Mouse (Mus musculus) heart, adult 11 months (tissue): Measurements from ENCODE around the gene Cyp1a2.

Experiments
- DNase-seq: peaks from one replicate; pipeline ENCODE4 v3.0.0; 2022

The Cyp1a2 gene

DNA sequence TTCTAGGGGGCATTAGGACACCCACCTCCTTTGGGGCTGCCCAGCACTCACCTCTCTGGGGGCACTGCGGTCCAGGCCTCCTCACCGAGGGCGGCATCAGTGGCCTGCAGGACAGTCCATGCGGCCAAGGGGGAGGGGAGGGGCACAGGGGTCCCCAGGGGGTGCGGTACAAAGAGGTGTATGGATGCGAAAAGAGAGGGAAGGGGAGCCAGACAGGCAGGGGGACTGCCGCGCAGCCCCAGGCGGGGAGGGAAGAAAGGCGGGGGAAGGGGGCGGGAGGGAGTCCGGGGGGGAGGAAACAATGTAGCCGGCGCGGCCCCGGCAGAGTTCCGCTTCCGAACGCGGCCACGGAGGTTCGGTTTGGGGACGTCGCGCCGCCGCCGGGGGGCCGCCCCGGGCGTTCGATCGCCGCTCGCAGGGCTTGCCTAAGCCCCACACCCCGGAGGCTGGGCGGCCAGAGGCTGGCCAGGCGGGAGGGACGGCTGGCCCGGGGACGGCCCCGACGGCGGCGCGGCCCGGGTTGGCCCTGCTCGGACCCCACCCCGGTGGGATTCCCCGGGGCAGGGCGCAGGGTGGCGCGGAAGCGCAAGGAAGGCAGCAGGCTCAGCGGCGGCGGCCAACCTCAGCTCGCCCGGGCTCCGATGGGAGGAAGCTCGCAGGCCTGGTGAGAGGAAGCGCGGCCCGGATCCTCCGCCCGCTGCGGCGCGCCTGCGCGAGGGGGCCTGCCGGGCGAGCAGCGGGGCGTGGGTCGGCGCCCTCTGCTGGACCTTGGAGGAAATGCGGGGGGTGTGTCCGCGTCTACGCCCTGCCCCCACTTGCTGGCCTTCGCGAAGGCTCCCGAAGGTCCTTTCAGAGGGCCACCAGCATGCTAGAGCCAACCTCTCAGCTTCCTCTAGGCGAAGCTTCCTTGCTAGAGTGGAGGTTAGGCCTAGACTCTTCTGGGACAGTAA is 38.3 kb downstream of the Cyp1a2 start:
- peak; percentile 100 for DNase-seq

GRCm38 (mm10) chr9:57644442-57644943 is 39.0 kb downstream of the Cyp1a2 start:
- DNase-seq: peak; percentile 94

- DNase-seq: peak; percentile 94
Observed at GRCm38 (mm10) chr9:57643856-57644180, 39.7 kb downstream of the Cyp1a2 start.

- peak; percentile 93 for DNase-seq
Observed at GRCm38 (mm10) chr9:57643169-57643855, 40.2 kb downstream of the Cyp1a2 start.

- DNase-seq: peak; percentile 89
Observed at GRCm38 (mm10) chr9:57641775-57642550, 41.5 kb downstream of the Cyp1a2 start.

GRCm38 (mm10) chr9:57641022-57641421 is 42.5 kb downstream of the Cyp1a2 start:
- DNase-seq: peak; percentile 96

DNA sequence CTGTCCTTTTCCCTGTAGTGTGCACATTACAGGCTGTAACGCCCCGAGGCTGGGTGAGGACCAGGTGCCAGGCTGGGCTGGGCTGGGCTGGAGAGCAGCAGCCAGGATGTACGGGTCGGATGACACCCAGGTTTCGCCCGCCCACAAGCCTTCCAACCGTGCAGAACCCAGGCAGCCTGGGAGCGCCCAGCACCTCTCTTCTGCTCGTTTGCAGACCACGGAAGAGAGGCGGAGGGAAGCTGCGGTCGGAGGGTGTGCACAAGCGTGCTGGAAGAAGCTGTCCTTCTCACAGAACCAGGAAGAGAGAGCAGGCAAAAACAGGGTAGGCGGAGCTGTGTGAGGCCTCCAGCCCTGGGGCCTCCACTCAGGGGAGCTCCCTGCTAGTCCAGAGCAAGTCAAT is 43.1 kb downstream of the Cyp1a2 start:
- DNase-seq: peak; percentile 99

GRCm38 (mm10) chr9:57639661-57640328 is 43.7 kb downstream of the Cyp1a2 start:
- peak; percentile 90 for DNase-seq

DNA sequence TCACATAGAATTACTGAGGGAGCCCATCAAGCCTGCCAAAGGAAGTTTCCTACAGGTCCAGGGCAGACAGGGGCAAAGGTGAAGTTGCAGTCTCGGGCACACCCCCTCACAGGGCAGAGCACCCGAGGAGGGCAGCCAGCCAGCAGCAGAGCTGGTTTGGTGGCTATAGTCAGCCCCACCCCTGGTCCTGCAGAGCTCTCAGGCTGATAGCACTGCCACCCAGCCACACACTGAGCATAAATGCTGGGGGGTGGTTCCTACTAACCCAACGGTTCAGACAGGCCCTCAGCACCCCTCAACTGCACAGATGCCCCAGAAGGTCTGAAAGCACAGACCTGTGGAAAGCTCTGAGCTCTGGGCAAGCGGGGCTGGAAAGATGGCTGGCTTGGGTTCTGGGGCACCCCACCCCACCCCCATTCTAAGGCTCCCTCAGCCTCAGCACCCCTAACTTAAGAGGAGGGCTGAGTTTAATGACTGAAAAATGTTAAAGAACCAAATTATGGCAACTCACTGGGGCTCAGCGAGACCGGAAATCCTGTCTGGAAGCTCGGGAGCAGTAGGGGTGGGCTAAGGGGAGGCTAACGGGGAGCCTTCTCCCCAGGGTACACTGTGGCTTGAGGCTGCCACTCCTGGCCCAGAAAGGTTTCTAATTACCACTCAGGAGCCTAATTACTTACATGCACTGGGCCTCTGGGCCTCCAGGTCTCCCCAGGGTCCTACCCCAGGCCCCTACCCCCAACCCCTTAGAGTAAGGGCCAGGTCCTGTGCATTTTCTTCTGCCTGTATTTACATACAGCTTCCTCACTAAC is 44.6 kb downstream of the Cyp1a2 start:
- peak; percentile 96 for DNase-seq

DNA sequence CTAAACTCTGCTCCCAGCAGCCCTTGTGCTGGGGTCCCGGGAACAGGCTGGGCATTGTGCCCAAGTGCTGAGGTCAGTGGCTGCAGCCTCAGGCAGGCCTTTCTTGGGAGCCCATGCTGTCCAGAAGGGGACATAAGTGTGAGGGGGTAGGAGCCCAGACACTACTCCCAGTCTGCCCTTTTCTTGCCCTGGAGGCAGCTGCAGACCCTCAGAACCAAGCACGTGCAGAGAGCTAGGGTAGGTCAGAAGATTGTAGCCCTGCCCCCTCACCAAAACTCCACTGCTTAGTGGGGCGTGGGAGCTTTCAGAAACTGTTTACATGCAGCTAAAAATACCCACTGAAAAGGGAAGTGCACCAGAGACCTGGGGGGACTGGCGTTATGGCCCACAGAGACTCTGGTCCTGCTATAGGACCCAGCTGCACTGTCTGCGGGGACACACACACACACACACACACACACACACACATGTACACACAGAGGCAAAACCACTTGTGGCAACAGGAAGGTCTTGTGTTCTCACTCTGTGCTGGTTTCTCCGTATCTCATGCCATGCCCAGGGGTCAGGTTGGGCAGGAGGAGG is 45.7 kb downstream of the Cyp1a2 start:
- peak; percentile 98 for DNase-seq

- DNase-seq: no peak
Observed at GRCm38 (mm10) chr9:57637272-57637671, 46.2 kb downstream of the Cyp1a2 start.

GRCm38 (mm10) chr9:57633481-57634024 is 50.0 kb downstream of the Cyp1a2 start:
- peak; percentile 94 for DNase-seq

DNA sequence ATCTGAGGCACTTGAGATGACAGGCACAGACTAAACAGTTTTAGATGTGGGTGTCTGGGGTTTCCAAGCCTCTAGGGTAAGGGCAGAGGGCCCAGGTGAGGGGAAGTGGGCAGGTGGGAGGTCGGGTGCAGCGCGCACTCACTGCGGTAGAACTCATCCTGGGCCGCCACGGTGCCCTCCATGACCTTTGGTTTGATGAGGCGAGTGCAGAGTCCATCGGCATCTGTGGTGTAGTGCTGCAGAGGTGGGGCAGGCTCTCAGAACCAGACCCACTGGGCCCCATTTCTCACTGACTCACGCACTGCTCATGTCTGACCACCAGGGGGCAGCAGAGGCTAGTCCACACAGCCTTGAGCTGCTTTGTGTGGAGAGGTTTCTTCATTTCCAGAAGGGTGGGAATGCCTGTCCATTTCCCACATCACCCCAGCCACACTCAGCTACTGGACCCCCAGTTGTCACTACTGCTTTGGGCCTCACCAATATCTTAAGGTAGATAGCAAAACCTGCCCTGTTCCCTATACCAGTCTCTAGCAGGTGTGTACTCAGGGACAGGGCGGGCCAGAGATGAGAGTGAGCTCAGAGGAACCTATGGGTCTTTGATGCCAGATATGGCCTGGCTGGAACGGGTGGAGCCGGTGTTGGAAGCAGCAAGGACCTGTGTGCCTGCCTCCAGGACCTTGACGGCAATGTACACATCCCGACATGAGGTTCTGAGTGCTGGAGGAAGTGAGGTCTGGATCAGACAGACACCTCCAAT is 54.2 kb downstream of the Cyp1a2 start:
- DNase-seq: peak; percentile 98

- DNase-seq: peak; percentile 93
Observed at GRCm38 (mm10) chr9:57628717-57629116, 54.8 kb downstream of the Cyp1a2 start.

DNA sequence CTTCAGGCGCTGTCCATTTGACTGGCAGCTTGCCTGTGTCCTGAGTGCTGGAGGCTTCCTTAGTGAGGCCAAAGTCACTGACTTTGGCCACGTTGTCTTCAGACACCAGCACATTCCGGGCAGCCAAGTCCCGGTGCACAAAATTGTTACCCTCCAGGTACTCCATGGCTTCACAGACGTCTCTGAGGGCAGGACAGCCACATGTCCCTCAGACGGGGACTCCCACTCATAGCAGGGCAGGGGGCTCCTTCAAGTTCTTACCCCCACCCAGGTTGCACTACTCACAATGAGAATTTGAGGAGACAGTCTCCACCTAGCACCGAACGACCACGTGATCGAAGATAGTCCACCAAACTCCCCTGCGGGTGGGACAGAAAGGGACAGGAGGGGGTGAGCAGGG is 55.6 kb downstream of the Cyp1a2 start:
- peak; percentile 90 for DNase-seq

DNA sequence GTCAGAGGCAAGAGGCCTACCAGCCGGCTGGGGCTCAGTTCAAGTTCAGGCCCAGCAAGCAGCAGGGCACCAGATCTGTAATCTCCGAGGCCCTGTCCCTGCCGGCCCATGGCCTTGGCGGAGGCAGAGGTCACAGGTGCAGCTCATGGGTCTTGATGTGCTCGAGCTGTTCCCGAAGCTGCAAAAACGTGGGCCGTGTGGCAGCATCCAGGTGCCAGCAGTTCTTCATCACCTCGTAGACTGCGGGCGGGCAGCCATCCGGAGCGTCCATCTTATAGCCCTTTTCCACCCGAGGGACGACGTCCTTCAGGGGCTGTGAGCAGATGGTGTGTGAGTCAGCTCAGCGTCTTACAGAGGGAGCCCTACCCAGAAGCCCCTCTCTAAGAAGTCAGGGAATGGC is 56.3 kb downstream of the Cyp1a2 start:
- DNase-seq: peak; percentile 92
